Mouse (Mus musculus) embryonic facial prominence, embryonic 11.5 days (tissue): Measurements from ENCODE around the gene Sesn1. TPM values are rescaled to one million over a fixed set of nuclear protein-coding genes. Genes with fewer than 3 reads are reported as not detected.

Experiments
- ATAC-seq: fragments of 200-750 bp; cut with Nextera tagmentation; replicated peaks from 2 replicates; pipeline ENCODE4 v1.8.0; 2017; ENCODE audit warnings: low read depth; ENCODE audit not compliant: insufficient number of reproducible peaks, low FRiP score, low TSS enrichment
- DNase-seq: peaks from one replicate; pipeline ENCODE4 v3.0.0-alpha.2; 2015; ENCODE audit warnings: low spot score
- H3K27ac ChIP-seq: fragments of 300-500 bp; sonication (generic); replicated peaks from 2 replicates; pipeline ENCODE4 v1.5.1; 2014; ENCODE audit warnings: mild to moderate bottlenecking, low read depth, low read length, control low read depth
- H3K27me3 ChIP-seq: fragments of 300-500 bp; sonication (generic); 2 replicates; pipeline ENCODE4 v1.6.1; 2014; ENCODE audit warnings: mild to moderate bottlenecking, low read length, moderate library complexity, mixed read lengths; ENCODE audit not compliant: control insufficient read depth, insufficient read depth
- H3K36me3 ChIP-seq: fragments of 300-500 bp; sonication (generic); replicated peaks from 2 replicates; pipeline ENCODE4 v1.6.1; 2014; ENCODE audit warnings: low read depth, mild to moderate bottlenecking, low read length, moderate library complexity, mixed read lengths; ENCODE audit not compliant: control insufficient read depth, insufficient read depth
- H3K4me1 ChIP-seq: fragments of 300-500 bp; sonication (generic); 2 replicates; pipeline ENCODE4 v1.6.1; 2014; ENCODE audit warnings: low read length, mixed read lengths; ENCODE audit not compliant: control insufficient read depth, insufficient read depth
- H3K4me2 ChIP-seq: fragments of 300-500 bp; sonication (generic); 2 replicates; pipeline ENCODE4 v1.6.1; 2014; ENCODE audit warnings: low read depth, mild to moderate bottlenecking, control low read depth, low read length, moderate library complexity
- H3K4me3 ChIP-seq: fragments of 300-500 bp; sonication (generic); 2 replicates; pipeline ENCODE4 v1.5.1; 2014; ENCODE audit warnings: low read depth, low read length, control low read depth
- H3K9ac ChIP-seq: fragments of 300-500 bp; sonication (generic); replicated peaks from 2 replicates; pipeline ENCODE4 v1.6.1; 2014; ENCODE audit warnings: mild to moderate bottlenecking, control low read depth, low read length
- H3K9me3 ChIP-seq: fragments of 300-500 bp; sonication (generic); replicated peaks from 2 replicates; pipeline ENCODE4 v1.6.1; 2016; ENCODE audit warnings: mild to moderate bottlenecking, low read length, inconsistent platforms, mixed read lengths; ENCODE audit not compliant: control insufficient read depth
- WGBS: fragments of 180-500 bp; shearing (Covaris S2); extraction: QIAGEN DNeasy Blood & Tissue Kit; methylation state at CpG from one replicate; pipeline ENCODE4 v1.1.7; 2014; 5-methylcytosine and 5-hydroxymethylcytosine counted together
- polyA plus RNA-seq: library from polyadenylated mRNA; unstranded; fragments of >200 nt; fragmentation: Nextera tagmentation; extraction: Ambion mirVana; gene quantifications from 2 replicates; pipeline ENCODE4 v1.2.1, GENCODE M21; 2014

The Sesn1 gene
- polyA plus RNA-seq, 1 experiment from 2014 or later, result 35.5 TPM

DNA sequence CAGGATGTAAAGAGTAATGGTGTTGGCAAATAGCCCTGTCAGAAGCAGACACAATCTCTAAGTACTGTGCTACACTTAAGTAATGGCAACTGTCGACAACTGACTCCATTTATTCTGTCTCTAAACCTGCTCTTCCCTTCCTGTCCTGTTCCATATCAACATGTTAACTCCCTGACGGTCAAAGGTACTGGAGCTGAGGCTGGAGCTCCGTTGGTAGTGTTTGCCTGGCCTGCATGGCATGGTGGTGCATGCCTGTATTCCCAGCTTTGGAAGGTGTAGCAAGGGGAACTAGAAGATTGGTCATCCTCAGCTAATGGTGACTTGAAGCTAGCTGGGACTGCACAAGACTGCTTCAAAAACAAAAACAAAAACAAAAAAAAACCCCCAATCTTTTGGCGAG, 14.2 kb downstream of the Sesn1 start:
- no peaks in the 10 kb centered on the region for H3K9me3 ChIP-seq
- no peaks in the 10 kb centered on the region for H3K27me3 ChIP-seq
- no peak overlapping the region for H3K27ac ChIP-seq
- H3K9ac ChIP-seq, result no peak overlapping the region
- DNase-seq (no peak), ATAC-seq (no peak)
- no peaks in the 10 kb centered on the region for H3K36me3 ChIP-seq
- 80% methylated on average over 4 of the region's 4 CpGs for WGBS
- H3K4me3 ChIP-seq, result no peak overlapping the region
- no peaks in the 10 kb centered on the region for H3K4me1 ChIP-seq
- H3K4me2 ChIP-seq, result no peak overlapping the region

DNA sequence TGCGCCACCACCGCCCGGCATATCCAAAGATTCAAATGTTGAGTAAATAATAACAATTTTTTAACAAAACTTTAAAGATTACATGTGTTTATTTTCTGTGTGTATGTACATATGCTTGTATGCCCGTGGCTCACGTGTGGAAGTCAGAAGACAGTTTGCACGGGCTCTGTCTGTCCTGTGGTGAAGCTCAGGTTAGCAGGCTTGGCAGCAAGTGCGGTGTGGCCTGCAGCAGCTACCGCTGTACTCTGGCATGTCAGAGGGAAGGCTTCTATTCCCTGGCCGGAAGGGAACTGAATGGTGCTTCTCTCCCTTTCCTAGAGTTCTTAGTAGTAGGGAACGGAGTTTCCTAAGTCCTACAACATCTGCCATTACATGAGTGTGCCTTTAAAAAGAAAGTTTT, 15.3 kb downstream of the Sesn1 start:
- Histone ChIP-seq H3K27ac (no peak overlapping the region), H3K4me3 (no peak overlapping the region), H3K9me3 (no peaks in the 10 kb centered on the region), H3K27me3 (no peaks in the 10 kb centered on the region), H3K36me3 (no peaks in the 10 kb centered on the region), H3K4me1 (no peaks in the 10 kb centered on the region), H3K9ac (no peak overlapping the region), H3K4me2 (no peak overlapping the region)
- ATAC-seq, result no peak
- no peak for DNase-seq
- 88% methylated on average over 10 of the region's 10 CpGs for WGBS

DNA sequence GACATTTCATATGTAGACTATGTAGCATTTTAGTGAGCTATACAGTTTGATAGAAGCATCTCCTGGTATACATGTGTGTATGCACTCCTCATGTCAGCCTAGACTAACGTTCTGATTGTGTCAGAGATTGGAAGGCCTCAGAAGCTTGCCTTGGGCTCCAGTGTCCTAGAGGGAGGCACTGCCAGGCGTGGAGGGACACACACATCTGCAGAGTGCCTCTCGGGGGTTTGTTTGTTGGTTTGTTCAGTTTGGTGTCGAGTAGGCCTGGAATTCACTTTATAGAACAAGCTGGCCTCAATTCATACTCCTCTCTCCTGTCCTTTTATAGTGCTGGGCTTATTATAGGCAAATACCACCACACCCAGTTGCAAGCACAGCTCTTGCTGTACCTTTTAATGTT, 16.3 kb downstream of the Sesn1 start:
- WGBS, result 81% methylated on average over 4 of the region's 4 CpGs
- Histone ChIP-seq H3K4me3 (no peak overlapping the region), H3K4me1 (no peaks in the 10 kb centered on the region), H3K27me3 (no peaks in the 10 kb centered on the region), H3K4me2 (no peak overlapping the region), H3K27ac (no peak overlapping the region), H3K9me3 (no peaks in the 10 kb centered on the region), H3K36me3 (no peaks in the 10 kb centered on the region), H3K9ac (no peak overlapping the region)
- ATAC-seq (no peak), DNase-seq (no peak)

DNA sequence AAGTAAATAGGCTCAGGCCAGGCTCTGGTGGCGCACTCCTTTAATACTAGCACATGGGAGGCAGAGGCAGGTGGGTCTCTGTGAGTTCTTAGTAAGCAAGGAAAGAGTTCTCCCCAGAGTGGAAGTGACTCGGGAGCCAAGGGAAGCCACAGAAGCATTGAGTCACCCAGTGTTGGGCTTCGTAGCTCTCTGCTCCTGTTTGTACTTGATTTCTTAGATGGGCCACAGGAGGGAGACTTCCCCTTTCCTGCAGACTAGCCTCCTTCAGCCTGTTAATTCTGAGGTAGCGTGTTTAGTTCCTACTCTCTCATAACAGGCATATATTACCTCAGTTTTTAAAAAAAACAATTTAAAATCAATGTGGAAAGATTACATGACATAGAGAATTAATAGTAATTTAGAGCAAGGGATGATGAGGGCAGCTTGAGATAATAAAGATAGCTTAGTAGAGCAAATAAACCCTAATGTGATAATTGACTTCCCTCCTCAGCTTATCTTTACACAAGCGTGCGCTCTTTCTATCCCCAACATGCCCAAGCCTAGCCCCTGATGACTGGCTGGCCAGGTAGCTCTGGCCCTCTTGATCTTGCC, 16.9 kb downstream of the Sesn1 start:
- DNase-seq, result no peak
- 81% methylated on average over 6 of the region's 6 CpGs for WGBS
- Histone ChIP-seq H3K4me1 (no peaks in the 10 kb centered on the region), H3K36me3 (no peaks in the 10 kb centered on the region), H3K9ac (no peak overlapping the region), H3K9me3 (no peaks in the 10 kb centered on the region), H3K27ac (no peak overlapping the region), H3K4me3 (no peak overlapping the region), H3K27me3 (no peaks in the 10 kb centered on the region), H3K4me2 (no peak overlapping the region)
- no peak for ATAC-seq

DNA sequence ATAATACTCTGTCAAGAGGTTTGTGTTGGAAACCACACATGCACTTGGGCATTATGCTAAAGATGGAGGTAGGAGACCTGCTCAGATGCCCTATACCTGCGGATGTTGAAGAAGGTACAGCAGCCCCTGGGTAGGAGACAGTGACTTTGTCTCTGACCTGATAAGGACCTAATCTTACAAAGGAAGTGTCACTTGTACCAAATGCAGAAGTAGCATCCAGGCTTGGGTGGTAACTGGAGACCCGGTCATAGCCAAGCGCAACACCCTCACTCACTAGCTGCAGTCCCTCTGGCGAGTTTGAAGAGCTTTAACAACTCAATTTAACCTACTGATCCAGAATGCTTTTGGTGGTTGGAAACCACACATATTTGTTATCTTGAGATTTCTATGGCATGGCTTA, 18.0 kb downstream of the Sesn1 start:
- WGBS, result 94% methylated on average over 4 of the region's 4 CpGs
- Histone ChIP-seq H3K9me3 (no peaks in the 10 kb centered on the region), H3K36me3 (no peaks in the 10 kb centered on the region), H3K4me3 (no peak overlapping the region), H3K27me3 (no peaks in the 10 kb centered on the region), H3K4me2 (no peak overlapping the region), H3K4me1 (no peaks in the 10 kb centered on the region), H3K9ac (no peak overlapping the region), H3K27ac (no peak overlapping the region)
- ATAC-seq (no peak), DNase-seq (no peak)

DNA sequence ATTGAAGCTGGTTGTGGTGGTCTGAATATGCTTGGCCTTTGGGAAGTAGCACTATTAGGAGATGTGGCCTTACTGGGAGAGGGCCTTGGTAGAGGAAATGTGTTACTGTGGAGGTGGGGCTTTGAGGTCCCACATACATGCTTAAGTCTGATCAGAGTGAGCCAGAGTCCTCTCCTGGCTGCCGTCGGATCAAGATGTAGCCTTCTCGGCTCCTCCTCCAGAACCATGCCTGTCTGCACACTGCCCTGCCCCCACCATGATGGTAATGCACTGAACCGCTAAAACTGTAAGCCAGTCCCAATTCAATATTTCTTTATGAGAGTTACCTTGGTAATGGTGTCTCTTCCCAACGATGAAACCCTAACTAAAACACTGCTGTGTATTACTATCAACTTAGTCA, 19.5 kb downstream of the Sesn1 start:
- Histone ChIP-seq H3K4me1 (no peaks in the 10 kb centered on the region), H3K27ac (no peak overlapping the region), H3K4me2 (no peak overlapping the region), H3K4me3 (no peak overlapping the region), H3K27me3 (no peaks in the 10 kb centered on the region), H3K9me3 (no peaks in the 10 kb centered on the region), H3K9ac (no peak overlapping the region), H3K36me3 (no peaks in the 10 kb centered on the region)
- WGBS, result 79% methylated on average over 5 of the region's 5 CpGs
- ATAC-seq, result no peak
- no peak for DNase-seq

DNA sequence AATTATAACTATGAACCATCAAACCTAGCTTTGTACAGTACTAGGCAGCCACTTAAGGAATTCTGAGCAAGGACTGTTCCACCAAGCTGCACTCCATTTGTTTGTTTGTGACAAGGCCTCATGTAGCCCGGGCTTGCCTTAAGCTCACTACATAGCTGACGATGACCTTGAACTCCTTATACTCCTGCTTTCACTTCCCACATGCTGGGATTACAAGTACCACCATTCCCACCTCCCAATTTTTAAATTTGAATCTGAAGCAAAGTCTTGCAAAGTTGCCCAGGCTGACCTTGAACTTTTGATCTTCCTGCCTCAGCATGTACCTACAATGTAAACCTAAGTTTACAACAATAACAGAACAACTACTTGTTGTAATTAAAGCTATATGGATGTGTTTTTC, 20.2 kb downstream of the Sesn1 start:
- no peaks in the 10 kb centered on the region for H3K27me3 ChIP-seq

DNA sequence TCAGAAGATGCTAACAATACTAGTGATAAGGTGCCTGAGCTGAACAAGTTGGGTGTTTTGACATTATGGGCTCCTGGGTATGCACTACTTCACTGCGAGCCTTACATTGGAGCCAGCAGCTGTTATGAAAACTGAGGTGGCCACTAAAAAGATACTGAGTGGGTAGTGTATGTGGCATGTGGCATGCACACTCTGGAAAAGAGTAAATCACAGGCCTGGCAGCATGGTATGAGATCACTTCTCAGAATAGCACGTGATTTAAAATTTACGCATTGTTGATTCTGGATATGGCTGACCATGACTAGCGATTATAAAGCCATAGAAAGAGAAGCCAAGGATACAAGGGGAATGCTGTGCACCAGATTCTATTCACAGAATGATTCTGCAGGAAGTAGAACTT, 20.7 kb downstream of the Sesn1 start:
- Histone ChIP-seq H3K27me3 (no peaks in the 10 kb centered on the region), H3K36me3 (no peaks in the 10 kb centered on the region), H3K4me2 (no peak overlapping the region), H3K9me3 (no peaks in the 10 kb centered on the region), H3K4me3 (no peak overlapping the region), H3K9ac (no peak overlapping the region), H3K27ac (no peak overlapping the region), H3K4me1 (no peaks in the 10 kb centered on the region)
- DNase-seq (no peak), ATAC-seq (no peak)
- WGBS, result 68% methylated on average over 4 of the region's 4 CpGs

More for the DNA sequence above, 20.2 kb downstream of the Sesn1 start:
- Histone ChIP-seq H3K4me2 (no peak overlapping the region), H3K9me3 (no peaks in the 10 kb centered on the region), H3K4me3 (no peak overlapping the region), H3K27ac (no peak overlapping the region), H3K36me3 (no peaks in the 10 kb centered on the region), H3K9ac (no peak overlapping the region), H3K4me1 (no peaks in the 10 kb centered on the region)
- 85% methylated on average over 2 of the region's 2 CpGs for WGBS
- DNase-seq (no peak), ATAC-seq (no peak)
